ENCODE assay signal across 22 mouse cellular contexts in the genomic region with DNA sequence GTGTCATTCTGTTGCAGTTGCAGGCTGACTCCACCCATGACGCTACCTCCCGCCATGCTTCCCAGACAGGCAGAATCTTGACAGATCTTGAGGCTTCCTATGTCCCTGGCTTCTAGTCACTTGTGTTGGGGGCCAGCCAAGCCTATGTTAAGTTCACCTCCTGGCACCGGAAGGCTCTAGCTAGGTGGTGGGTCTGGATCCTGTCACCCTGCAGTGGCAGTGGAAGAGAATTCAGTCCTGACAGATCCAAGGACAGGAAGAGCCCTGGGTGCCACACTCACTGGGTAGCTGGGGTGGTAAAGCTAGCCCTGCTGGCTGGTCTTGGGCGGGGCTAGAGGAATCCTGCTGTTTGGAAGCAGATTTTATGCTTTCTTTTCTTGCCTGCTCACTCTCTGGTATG. TPM values are rescaled to one million over a fixed set of nuclear protein-coding genes. Genes with fewer than 3 reads are reported as not detected.
DNase-seq lines count a peak whose midpoint lies in the region; ATAC-seq and TF ChIP-seq lines count a peak whose summit lies in the region.
"Had no signal": no experiment of that assay in that cellular context is flagged by ENCODE, and none has a peak within 500 bp of the region (broad histone marks: within the 10 kb centered on the region; RNA-seq: fewer than 3 reads in every experiment).

No protein-coding gene starts in this region.

- no peak for ATAC-seq in heart, embryonic 16.5 days (replicated peaks; ENCODE audit: extremely low read depth, insufficient read depth, low FRiP score)
- no peak for ATAC-seq in CD4-positive, CD25-positive, alpha-beta regulatory T cell, adult 4 months
- ATAC-seq: forebrain, embryonic 15.5 days; intestine, embryonic 15.5 days had no signal

- H3K4me3 ChIP-seq in heart, embryonic 10.5 days, result no peak overlapping the region
- H3K4me3 ChIP-seq in testis, adult 2 months (ENCODE audit: control insufficient read depth, low read depth, low read length), result peak overlapping the region; percentile 19; the same call in 1 of the 2 replicates
- H3K4me3 ChIP-seq in heart, embryonic 16.5 days (ENCODE audit: low read length), result no peak overlapping the region
- no peak overlapping the region for H3K4me3 ChIP-seq in thymus, adult 2 months (ENCODE audit: control insufficient read depth, insufficient read depth, low read length)
- H3K4me3 ChIP-seq: forebrain, embryonic 15.5 days; hindbrain, embryonic 10.5 days; intestine, embryonic 15.5 days had no signal

- peaks cover 23% of the 10 kb centered on the region; the same call in 1 of the 2 replicates for H3K36me3 ChIP-seq in heart, embryonic 10.5 days
- H3K36me3 ChIP-seq in testis, adult 2 months (ENCODE audit: control insufficient read depth, insufficient read depth, low read length), result no peaks in the 10 kb centered on the region
- peaks cover 18% of the 10 kb centered on the region for H3K36me3 ChIP-seq in heart, embryonic 16.5 days (ENCODE audit: control insufficient read depth, insufficient read depth)
- H3K36me3 ChIP-seq in thymus, adult 2 months (ENCODE audit: control insufficient read depth, insufficient read depth, low read length), result no peaks in the 10 kb centered on the region
- H3K36me3 ChIP-seq: forebrain, embryonic 15.5 days; G1E; intestine, embryonic 15.5 days had no signal

- intact Hi-C loops in heart, postnatal 14 days (cut with DNase I), result loop anchor here (5.0 to 10.0 kb wide), 3 partner anchors 432 to 502 kb away; no protein-coding TSS in a partner anchor

- TF ChIP-seq POLR2A in testis, adult 2 months (IDR thresholded peaks at IDR 0.05; ENCODE audit: control insufficient read depth, low read depth, low read length), result no peak
- no peak for TF ChIP-seq POLR2A in thymus, adult 2 months (IDR thresholded peaks at IDR 0.05; ENCODE audit: control insufficient read depth, extremely low read depth, insufficient read depth, low read length, poor library complexity)

- no peak overlapping the region for H3K4me2 ChIP-seq in heart, embryonic 16.5 days (ENCODE audit: low read depth, low read length)
- H3K4me2 ChIP-seq: forebrain, embryonic 15.5 days; hindbrain, embryonic 14.5 days; intestine, embryonic 15.5 days had no signal

- H3K4me1 ChIP-seq in heart, embryonic 10.5 days, result peaks cover 28% of the 10 kb centered on the region
- H3K4me1 ChIP-seq in testis, adult 2 months (ENCODE audit: control insufficient read depth, insufficient read depth, low read length), result peaks cover 6% of the 10 kb centered on the region
- peaks cover 23% of the 10 kb centered on the region for H3K4me1 ChIP-seq in heart, embryonic 16.5 days (ENCODE audit: control insufficient read depth, insufficient read depth, low read length)
- no peaks in the 10 kb centered on the region for H3K4me1 ChIP-seq in thymus, adult 2 months (replicated peaks; ENCODE audit: control insufficient read depth, insufficient read depth, low read length)
- H3K4me1 ChIP-seq: forebrain, embryonic 15.5 days had no signal

- WGBS in heart, embryonic 10.5 days, result 34% methylated on average over 4 of the region's 4 CpGs
- WGBS in heart, embryonic 16.5 days, result 33% methylated on average over 4 of the region's 4 CpGs
- 90% methylated on average over 4 of the region's 4 CpGs for WGBS in thymus, adult 2 months

- no peaks in the 10 kb centered on the region for H3K9me3 ChIP-seq in heart, embryonic 10.5 days
- no peaks in the 10 kb centered on the region for H3K9me3 ChIP-seq in heart, embryonic 16.5 days (replicated peaks; ENCODE audit: control insufficient read depth, low read length)
- H3K9me3 ChIP-seq: forebrain, embryonic 15.5 days; hindbrain, embryonic 10.5 days; intestine, embryonic 15.5 days had no signal

- DNase-seq in heart, embryonic 10.5 days (ENCODE audit: low spot score), result no peak
- no peak for DNase-seq in heart, postnatal 14 days
- DNase-seq in testis, postnatal 10 days (ENCODE audit: low spot score), result no peak
- DNase-seq in thymus, adult 2 months, result no peak
- DNase-seq: adrenal gland, adult 8-10 months; adrenal gland, postnatal 36 days; cerebellum, adult 2 months; cerebellum, postnatal 10 days; gastrocnemius, postnatal 14 days; kidney, adult 18-20 months had no signal

- no peak overlapping the region for H3K9ac ChIP-seq in heart, embryonic 16.5 days (ENCODE audit: low read length)
- H3K9ac ChIP-seq: forebrain, embryonic 15.5 days; hindbrain, embryonic 14.5 days; intestine, embryonic 15.5 days had no signal

- no peak for TF ChIP-seq CTCF in testis, adult 2 months (IDR thresholded peaks at IDR 0.05; ENCODE audit: control insufficient read depth, insufficient read depth, insufficient replicate concordance, low read depth, low read length)
- no peak for TF ChIP-seq CTCF in thymus, adult 2 months (IDR thresholded peaks at IDR 0.05; ENCODE audit: borderline replicate concordance, control insufficient read depth, extremely low read depth, insufficient read depth, low read length, poor library complexity)

- H3K27me3 ChIP-seq in heart, embryonic 10.5 days (ENCODE audit: insufficient read depth, poor library complexity, severe bottlenecking), result peaks cover 53% of the 10 kb centered on the region
- no peaks in the 10 kb centered on the region for H3K27me3 ChIP-seq in testis, adult 2 months (ENCODE audit: control insufficient read depth, insufficient read depth, low read length)
- no peaks in the 10 kb centered on the region for H3K27me3 ChIP-seq in heart, embryonic 16.5 days (ENCODE audit: control insufficient read depth, insufficient read depth, low read length)
- H3K27me3 ChIP-seq in thymus, adult 2 months (ENCODE audit: control insufficient read depth, insufficient read depth, low read length), result no peaks in the 10 kb centered on the region
- H3K27me3 ChIP-seq: forebrain, embryonic 15.5 days had no signal

- H3K27ac ChIP-seq in heart, embryonic 10.5 days, result 0 out of 2 replicates have a peak overlapping the region, but pooled peaks have one; percentile 7
- H3K27ac ChIP-seq in testis, adult 2 months (ENCODE audit: control insufficient read depth, insufficient read depth, low read depth, low read length), result no peak overlapping the region
- peak overlapping the region; percentile 70 for H3K27ac ChIP-seq in heart, embryonic 16.5 days (ENCODE audit: low read length)
- H3K27ac ChIP-seq in thymus, adult 2 months (ENCODE audit: control insufficient read depth, insufficient read depth, low read length), result no peak overlapping the region
- H3K27ac ChIP-seq: forebrain, embryonic 15.5 days; hindbrain, embryonic 10.5 days; hindbrain, embryonic 14.5 days; intestine, embryonic 15.5 days had no signal

RNA-seq across cellular contexts. Expression of a gene that starts 10.5 kb away (rescaled TPM):
- polyA plus RNA-seq in heart, embryonic 10.5 days (2016; fragmentation: Nextera tagmentation; extraction: Ambion mirVana), result not detected in 2 replicates
- total RNA-seq in heart, postnatal 14 days (2021), result not detected
- 0.34 and 0.57 TPM in 2 replicates for polyA plus RNA-seq in testis, adult 2 months (2012; rRNA removed)
- 0.17 TPM in 1 of 2 replicates, not detected in the other for polyA plus RNA-seq in heart, embryonic 16.5 days (2015; fragmentation: Nextera tagmentation; extraction: Ambion mirVana)
- polyA plus RNA-seq in CD4-positive, CD25-positive, alpha-beta regulatory T cell, adult 4 months (2017; shearing (Covaris generic)), result not detected
- not detected in 2 replicates for polyA plus RNA-seq in thymus, adult 2 months (2012; rRNA removed)
- total RNA-seq: adrenal gland, adult 8-10 months; adrenal gland, postnatal 36 days; G1E; gastrocnemius, postnatal 14 days; granulocyte monocyte progenitor cell, adult 5-6 weeks had no signal
- polyA plus RNA-seq: embryonic facial prominence, embryonic 11.5 days; forebrain, embryonic 11.5 days; G1E; hindbrain, embryonic 10.5 days; hindbrain, embryonic 14.5 days; intestine, embryonic 15.5 days; kidney, embryonic 14.5 days had no signal

RNA-seq across cellular contexts. Expression of a gene that starts 23.9 kb away (rescaled TPM):
- 3.3 and 7.4 TPM in 2 replicates for polyA plus RNA-seq in heart, embryonic 10.5 days (2016; fragmentation: Nextera tagmentation; extraction: Ambion mirVana)
- under 1 TPM; 0.65 to 0.71 TPM for total RNA-seq in heart, postnatal 14 days (2021)
- 0.56 and 1.2 TPM in 2 replicates for polyA plus RNA-seq in testis, adult 2 months (2012; rRNA removed)
- polyA plus RNA-seq in heart, embryonic 16.5 days (2015; fragmentation: Nextera tagmentation; extraction: Ambion mirVana), result 4.3 and 5.3 TPM in 2 replicates
- polyA plus RNA-seq in CD4-positive, CD25-positive, alpha-beta regulatory T cell, adult 4 months (2017; shearing (Covaris generic)), result under 1 TPM in 1 of 2 experiments, not detected in 1; 0.39 TPM
- 9.3 and 12.3 TPM in 2 replicates for polyA plus RNA-seq in thymus, adult 2 months (2012; rRNA removed)
- total RNA-seq: granulocyte monocyte progenitor cell, adult 5-6 weeks had no signal
- polyA plus RNA-seq: G1E had no signal

Comparison
In these comparisons a context has a peak if more than half of its experiments do, and no peak if none do; other contexts are left out.
1. H3K27ac ChIP-seq: peak in heart, embryonic 10.5 days (single experiment) and heart, embryonic 16.5 days (single experiment); none in testis, adult 2 months (single experiment) and thymus, adult 2 months (single experiment).